Mouse (Mus musculus) cerebellum, postnatal 14 days (tissue): ENCODE data around the gene Slc23a4.

Source experiments
- DNase-seq, 2 experiments: peaks; one replicate each; pipeline ENCODE4 v3.0.0; 2021; ENCODE audit warnings: mixed read lengths in 2 of 2

Gene Slc23a4

GRCm38 (mm10) chr6:34954926-34955861 lies 33.0 kb downstream of the Slc23a4 start:
- peak; percentile 9 to 15 for DNase-seq

GRCm38 (mm10) chr6:34951956-34952667 lies 36.1 kb downstream of the Slc23a4 start:
- no peak for DNase-seq

- DNase-seq: no peak
These were observed 36.7 kb downstream of the Slc23a4 start for GRCm38 (mm10) chr6:34951518-34951917.

GRCm38 (mm10) chr6:34948461-34948860 lies 39.7 kb downstream of the Slc23a4 start:
- peak; percentile 13 to 27 for DNase-seq

GRCm38 (mm10) chr6:34946486-34947079 lies 41.6 kb downstream of the Slc23a4 start:
- DNase-seq: no peak

GRCm38 (mm10) chr6:34943499-34943898 lies 44.7 kb downstream of the Slc23a4 start:
- DNase-seq: no peak

GRCm38 (mm10) chr6:34942446-34942845 lies 45.8 kb downstream of the Slc23a4 start:
- no peak for DNase-seq

GRCm38 (mm10) chr6:34941496-34941895 lies 46.7 kb downstream of the Slc23a4 start:
- no peak for DNase-seq

- DNase-seq: no peak
These were observed 48.8 kb downstream of the Slc23a4 start for GRCm38 (mm10) chr6:34939451-34939850.

- DNase-seq: no peak
These were observed 49.3 kb downstream of the Slc23a4 start for GRCm38 (mm10) chr6:34938929-34939325.

- DNase-seq: no peak
These were observed 49.8 kb downstream of the Slc23a4 start for GRCm38 (mm10) chr6:34938280-34938928.

GRCm38 (mm10) chr6:34936743-34937142 lies 51.5 kb downstream of the Slc23a4 start:
- DNase-seq: no peak

- DNase-seq: no peak
These were observed 55.6 kb downstream of the Slc23a4 start for GRCm38 (mm10) chr6:34932633-34933032.

- no peak for DNase-seq
These were observed 60.6 kb downstream of the Slc23a4 start for GRCm38 (mm10) chr6:34927594-34927993.

GRCm38 (mm10) chr6:34927156-34927555 lies 61.0 kb downstream of the Slc23a4 start:
- peak; percentile 85 to 86 for DNase-seq

GRCm38 (mm10) chr6:34921941-34922340 lies 66.3 kb downstream of the Slc23a4 start:
- peak in 1 of 2 experiments; percentile 49 for DNase-seq

GRCm38 (mm10) chr6:34920631-34921030 lies 67.6 kb downstream of the Slc23a4 start:
- DNase-seq: no peak

- DNase-seq: no peak
These were observed 68.2 kb downstream of the Slc23a4 start, which contains the start of gene Stra8 for GRCm38 (mm10) chr6:34919956-34920355. Gene Stra8, plus strand, starts transcription at chr6:34920163.

- DNase-seq: no peak
These were observed 69.1 kb downstream of the Slc23a4 start for GRCm38 (mm10) chr6:34919146-34919545.

- DNase-seq: no peak
These were observed 73.7 kb downstream of the Slc23a4 start for GRCm38 (mm10) chr6:34914462-34914861.

- no peak for DNase-seq
These were observed 74.7 kb downstream of the Slc23a4 start for GRCm38 (mm10) chr6:34913341-34914040.
